Mouse (Mus musculus) heart, adult 2 months (tissue): ENCODE measurements around the gene Fam129b. TPM values are rescaled to one million over a fixed set of nuclear protein-coding genes. Genes with fewer than 3 reads are reported as not detected.
A peak's percentile ranks its signal among the peaks of the same experiment; 100 is the strongest.

ENCODE experiments used
- DNase-seq, 2 experiments: peaks; one replicate each; pipeline ENCODE4 v3.0.0; 2021
- H3K27ac ChIP-seq: fragments of 200-600 bp; 2 replicates; pipeline ENCODE4 v1.8.1; 2022
- H3K27me3 ChIP-seq: fragments of 200-500 bp; 2 replicates; pipeline ENCODE4 v1.6.1; 2012; ENCODE audit warnings: mild to moderate bottlenecking, low read length, inconsistent platforms, mixed read lengths; ENCODE audit not compliant: control insufficient read depth, insufficient read depth
- H3K36me3 ChIP-seq: fragments of 200-500 bp; 2 replicates; pipeline ENCODE4 v1.6.1; 2012; ENCODE audit warnings: low read length, inconsistent platforms; ENCODE audit not compliant: control insufficient read depth, insufficient read depth
- H3K4me1 ChIP-seq: fragments of 200-500 bp; 2 replicates; pipeline ENCODE4 v1.6.1; 2011; ENCODE audit warnings: low read length; ENCODE audit not compliant: control insufficient read depth, insufficient read depth
- H3K4me3 ChIP-seq: fragments of 200-600 bp; 2 replicates; pipeline ENCODE4 v1.8.1; 2022
- H3K79me2 ChIP-seq: fragments of 200-500 bp; replicated peaks from 2 replicates; pipeline ENCODE4 v1.6.1; 2012; ENCODE audit warnings: mild to moderate bottlenecking, inconsistent platforms, low read length, moderate library complexity, mixed read lengths; ENCODE audit not compliant: control insufficient read depth, insufficient read depth
- H3K9ac ChIP-seq: fragments of 200-500 bp; 2 replicates; pipeline ENCODE4 v1.6.1; 2012; ENCODE audit warnings: low read depth, mild to moderate bottlenecking, control low read depth, inconsistent platforms, low read length, mixed read lengths
- CTCF ChIP-seq: fragments of 200-600 bp; IDR thresholded peaks from 2 replicates; pipeline ENCODE4 v1.8.1; 2022; ENCODE audit warnings: antibody characterized with exemption, mild to moderate bottlenecking, moderate library complexity
- EP300 ChIP-seq: fragments of 200-500 bp; IDR thresholded peaks from 2 replicates; pipeline ENCODE4 v1.6.1; 2011; ENCODE audit warnings: low read depth, low read length, control low read depth; ENCODE audit not compliant: insufficient read depth
- POLR2A ChIP-seq: fragments of 200-500 bp; IDR thresholded peaks from 2 replicates; pipeline ENCODE4 v1.6.1; 2011; ENCODE audit warnings: mild to moderate bottlenecking, low read depth, low read length, control low read depth; ENCODE audit not compliant: insufficient read depth
- WGBS: fragments of 180-500 bp; shearing (Covaris S2); methylation state at CpG from one replicate; pipeline ENCODE4 v1.1.7; 2018; 5-methylcytosine and 5-hydroxymethylcytosine counted together
- intact Hi-C: fragments of 180-260 bp; cut with DNase I; formaldehyde crosslinking; loops from one replicate; pipeline ENCODE4 v1.15.1; 2025
- polyA plus RNA-seq: library from polyadenylated mRNA; depleted of rRNA; stranded (reverse); fragments of >200 nt; gene quantifications from 2 replicates; pipeline ENCODE4 v1.2.3, GENCODE M21; 2012
- total RNA-seq, 2 experiments: library from RNA; stranded (reverse); gene quantifications; 2 replicates each; pipeline ENCODE4 v1.2.3; 2021

Gene Fam129b
- total and polyA plus RNA-seq, 3 experiments: 19.5 to 21.0 (median 20.0) TPM

- Histone ChIP-seq H3K79me2 (peaks cover 4% of the 10 kb centered on the region; the same call in 1 of the 2 replicates), H3K27ac (peak overlapping the region; percentile 72), H3K4me1 (peaks cover 34% of the 10 kb centered on the region), H3K9ac (no peak overlapping the region), H3K27me3 (no peaks in the 10 kb centered on the region), H3K4me3 (no peak overlapping the region), H3K36me3 (no peaks in the 10 kb centered on the region)
- TF ChIP-seq POLR2A (no peak), CTCF (no peak), EP300 (no peak)
- DNase-seq: no peak
- WGBS: 48% methylated on average over 10 of the region's 10 CpGs
- intact Hi-C loops: no loop called here
These were observed 20.7 kb downstream of the Fam129b start for GRCm38 (mm10) chr2:32896507-32897147.

- Histone ChIP-seq H3K9ac (no peak overlapping the region), H3K79me2 (peaks cover 4% of the 10 kb centered on the region; the same call in 1 of the 2 replicates), H3K27ac (no peak overlapping the region), H3K27me3 (no peaks in the 10 kb centered on the region), H3K4me3 (no peak overlapping the region), H3K36me3 (no peaks in the 10 kb centered on the region), H3K4me1 (peaks cover 26% of the 10 kb centered on the region)
- no peak for TF ChIP-seq POLR2A
- intact Hi-C loops: no loop called here
- no peak for DNase-seq
- WGBS: 31% methylated on average over 7 of the region's 7 CpGs
These were observed 23.1 kb downstream of the Fam129b start for GRCm38 (mm10) chr2:32898983-32899382.

DNA sequence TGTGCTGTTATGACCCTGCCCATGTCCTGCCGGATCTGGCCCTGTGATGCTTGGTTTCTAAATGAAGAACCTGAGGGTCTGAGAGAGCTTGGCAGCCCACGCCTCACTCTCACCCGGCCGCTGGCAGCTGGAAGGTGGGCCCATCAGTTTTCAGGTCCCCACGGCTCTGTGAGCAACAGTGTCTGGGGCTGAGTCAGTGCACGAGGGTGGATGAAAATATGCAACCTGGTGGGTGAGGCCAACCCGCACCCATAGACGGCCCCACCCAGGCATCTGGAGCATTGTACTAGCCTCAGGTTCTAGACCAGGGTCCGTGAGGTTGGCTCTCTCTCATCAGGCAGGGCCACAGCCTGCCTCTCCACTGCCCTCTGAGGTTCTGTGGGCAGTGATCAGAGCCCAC lies 26.2 kb downstream of the Fam129b start:
- intact Hi-C loops: no loop called here
- peaks cover 4% of the 10 kb centered on the region; the same call in 1 of the 2 replicates for H3K79me2 ChIP-seq
- H3K4me3 ChIP-seq: no peak overlapping the region
- 91% methylated on average over 9 of the region's 9 CpGs for WGBS
- no peak overlapping the region for H3K9ac ChIP-seq
- DNase-seq: no peak
- H3K27ac ChIP-seq: no peak overlapping the region
- TF ChIP-seq CTCF (no peak), POLR2A (no peak), EP300 (no peak)
- H3K36me3 ChIP-seq: no peaks in the 10 kb centered on the region
- no peaks in the 10 kb centered on the region for H3K27me3 ChIP-seq
- peaks cover 24% of the 10 kb centered on the region for H3K4me1 ChIP-seq

GRCm38 (mm10) chr2:32903470-32903869 lies 27.6 kb downstream of the Fam129b start:
- intact Hi-C loops: no loop called here
- Histone ChIP-seq H3K27ac (no peak overlapping the region; the same call in 1 of the 2 replicates), H3K36me3 (no peaks in the 10 kb centered on the region; the same call in 1 of the 2 replicates), H3K27me3 (no peaks in the 10 kb centered on the region), H3K4me1 (peaks cover 27% of the 10 kb centered on the region), H3K79me2 (peaks cover 2% of the 10 kb centered on the region; the same call in 1 of the 2 replicates), H3K9ac (no peak overlapping the region), H3K4me3 (no peak overlapping the region)
- TF ChIP-seq CTCF (no peak), EP300 (no peak)
- no peak for DNase-seq
- whole genome bisulfite sequencing: 69% methylated on average over 4 of the region's 4 CpGs

GRCm38 (mm10) chr2:32904637-32905036 lies 28.7 kb downstream of the Fam129b start:
- H3K4me1 ChIP-seq: peaks cover 26% of the 10 kb centered on the region
- WGBS: 86% methylated on average over 5 of the region's 5 CpGs
- H3K4me3 ChIP-seq: no peak overlapping the region
- no peaks in the 10 kb centered on the region for H3K27me3 ChIP-seq
- TF ChIP-seq EP300: no peak
- TF ChIP-seq CTCF: no peak
- TF ChIP-seq POLR2A: no peak
- H3K27ac ChIP-seq: peak overlapping the region; percentile 28; the same call in 1 of the 2 replicates
- H3K36me3 ChIP-seq: no peaks in the 10 kb centered on the region; the same call in 1 of the 2 replicates
- DNase-seq: no peak
- intact Hi-C loops: no loop called here
- H3K79me2 ChIP-seq: peaks cover 2% of the 10 kb centered on the region; the same call in 1 of the 2 replicates
- no peak overlapping the region for H3K9ac ChIP-seq

- Histone ChIP-seq H3K9ac (no peak overlapping the region), H3K4me3 (no peak overlapping the region), H3K27ac (peak overlapping the region; percentile 28), H3K27me3 (no peaks in the 10 kb centered on the region), H3K79me2 (no peaks in the 10 kb centered on the region; the same call in 1 of the 2 replicates), H3K4me1 (peaks cover 24% of the 10 kb centered on the region), H3K36me3 (no peaks in the 10 kb centered on the region; the same call in 1 of the 2 replicates)
- 70% methylated on average over 8 of the region's 8 CpGs for WGBS
- intact Hi-C loops: no loop called here
- no peak for TF ChIP-seq CTCF
- no peak for TF ChIP-seq EP300
- no peak for TF ChIP-seq POLR2A
- DNase-seq: no peak
These were observed 29.4 kb downstream of the Fam129b start for GRCm38 (mm10) chr2:32905297-32905696.
